Mouse (Mus musculus) embryonic facial prominence, embryonic 11.5 days (tissue): Measurements from ENCODE around the gene Sptlc2. TPM values are rescaled to one million over a fixed set of nuclear protein-coding genes. Genes with fewer than 3 reads are reported as not detected.

Experiments used
- ATAC-seq: fragments of 200-750 bp; cut with Nextera tagmentation; replicated peaks from 2 replicates; pipeline ENCODE4 v1.8.0; 2017; ENCODE audit warnings: low read depth; ENCODE audit not compliant: insufficient number of reproducible peaks, low FRiP score, low TSS enrichment
- DNase-seq: peaks from one replicate; pipeline ENCODE4 v3.0.0-alpha.2; 2015; ENCODE audit warnings: low spot score
- H3K27ac ChIP-seq: fragments of 300-500 bp; sonication (generic); replicated peaks from 2 replicates; pipeline ENCODE4 v1.5.1; 2014; ENCODE audit warnings: mild to moderate bottlenecking, low read depth, low read length, control low read depth
- H3K27me3 ChIP-seq: fragments of 300-500 bp; sonication (generic); 2 replicates; pipeline ENCODE4 v1.6.1; 2014; ENCODE audit warnings: mild to moderate bottlenecking, low read length, moderate library complexity, mixed read lengths; ENCODE audit not compliant: control insufficient read depth, insufficient read depth
- H3K36me3 ChIP-seq: fragments of 300-500 bp; sonication (generic); replicated peaks from 2 replicates; pipeline ENCODE4 v1.6.1; 2014; ENCODE audit warnings: low read depth, mild to moderate bottlenecking, low read length, moderate library complexity, mixed read lengths; ENCODE audit not compliant: control insufficient read depth, insufficient read depth
- H3K4me1 ChIP-seq: fragments of 300-500 bp; sonication (generic); 2 replicates; pipeline ENCODE4 v1.6.1; 2014; ENCODE audit warnings: low read length, mixed read lengths; ENCODE audit not compliant: control insufficient read depth, insufficient read depth
- H3K4me2 ChIP-seq: fragments of 300-500 bp; sonication (generic); 2 replicates; pipeline ENCODE4 v1.6.1; 2014; ENCODE audit warnings: low read depth, mild to moderate bottlenecking, control low read depth, low read length, moderate library complexity
- H3K4me3 ChIP-seq: fragments of 300-500 bp; sonication (generic); 2 replicates; pipeline ENCODE4 v1.5.1; 2014; ENCODE audit warnings: low read depth, low read length, control low read depth
- H3K9ac ChIP-seq: fragments of 300-500 bp; sonication (generic); replicated peaks from 2 replicates; pipeline ENCODE4 v1.6.1; 2014; ENCODE audit warnings: mild to moderate bottlenecking, control low read depth, low read length
- H3K9me3 ChIP-seq: fragments of 300-500 bp; sonication (generic); replicated peaks from 2 replicates; pipeline ENCODE4 v1.6.1; 2016; ENCODE audit warnings: mild to moderate bottlenecking, low read length, inconsistent platforms, mixed read lengths; ENCODE audit not compliant: control insufficient read depth
- WGBS: fragments of 180-500 bp; shearing (Covaris S2); extraction: QIAGEN DNeasy Blood & Tissue Kit; methylation state at CpG from one replicate; pipeline ENCODE4 v1.1.7; 2014; 5-methylcytosine and 5-hydroxymethylcytosine counted together
- polyA plus RNA-seq: library from polyadenylated mRNA; unstranded; fragments of >200 nt; fragmentation: Nextera tagmentation; extraction: Ambion mirVana; gene quantifications from 2 replicates; pipeline ENCODE4 v1.2.1, GENCODE M21; 2014

Gene Sptlc2
- 65.0 and 66.1 TPM in 2 replicates for polyA plus RNA-seq

DNA sequence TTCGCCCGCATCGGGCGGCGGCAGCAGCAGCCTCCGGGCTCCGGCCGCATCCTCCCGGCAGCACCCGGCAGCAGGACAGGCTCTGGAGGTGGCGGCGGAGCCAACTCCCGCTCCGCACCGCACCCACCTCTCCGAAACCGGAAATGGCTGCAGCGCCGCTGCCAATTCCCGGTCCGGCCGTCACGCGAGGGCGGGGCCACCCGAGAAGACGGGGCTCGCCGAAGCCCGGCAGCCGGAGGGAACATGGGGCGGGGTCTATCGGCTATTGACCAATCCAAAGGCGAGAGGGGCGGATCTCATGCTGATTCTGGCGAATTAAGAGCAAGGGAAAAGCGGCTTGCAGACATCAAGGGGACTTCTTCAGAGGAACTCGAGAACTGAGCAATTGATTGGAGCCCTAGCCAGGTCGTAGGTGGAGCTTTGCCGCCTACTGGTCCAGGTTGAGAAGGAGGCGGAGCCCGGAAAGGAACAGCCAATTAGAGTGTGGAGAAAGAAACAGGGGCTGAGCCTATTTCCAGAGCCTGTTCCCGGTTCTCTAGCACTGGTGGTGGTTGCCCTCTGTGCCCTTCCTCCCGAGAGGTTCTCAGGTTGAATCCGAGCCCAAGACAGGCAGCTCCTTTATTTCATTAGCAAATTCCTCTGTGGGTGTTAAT lies at the start of gene Sptlc2:
Sptlc2 (minus strand) TSS at position 234 of the 653 bp plus-strand sequence.
- no peaks in the 10 kb centered on the region for H3K4me1 ChIP-seq
- peak within 1 kb of the TSS; percentile 91 for H3K4me2 ChIP-seq
- WGBS: under 1% methylated on average over 45 of the region's 45 CpGs
- H3K27me3 ChIP-seq: no peaks in the 10 kb centered on the region
- no peaks in the 10 kb centered on the region for H3K9me3 ChIP-seq
- no peaks in the 10 kb centered on the region for H3K36me3 ChIP-seq
- DNase-seq (peak; percentile 100), ATAC-seq (peak; percentile 99)
- peak within 1 kb of the TSS; percentile 92 for H3K4me3 ChIP-seq
- H3K9ac ChIP-seq: peak within 1 kb of the TSS; percentile 86
- H3K27ac ChIP-seq: peak within 1 kb of the TSS; percentile 43; the same call in 1 of the 2 replicates

DNA sequence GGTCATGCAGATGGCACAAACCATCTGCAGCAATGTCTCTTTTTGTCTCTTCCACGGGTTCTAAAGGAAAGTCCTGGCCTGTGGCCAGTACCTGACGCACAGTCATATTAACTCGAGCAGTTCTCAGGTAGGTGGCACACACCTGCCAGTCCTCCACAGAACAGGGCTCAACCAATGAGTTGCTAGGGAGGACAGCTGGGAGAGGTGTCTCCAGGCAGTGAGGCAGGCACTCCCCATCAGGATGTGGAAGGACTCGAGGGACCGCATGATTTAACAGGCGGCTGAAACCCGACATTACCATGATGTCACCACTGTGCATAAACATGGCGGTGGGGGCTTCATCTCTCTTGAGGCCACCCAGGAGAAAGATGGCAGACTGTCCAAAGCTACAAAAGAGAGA lies 40.7 kb upstream of the Sptlc2 start:
- no peak for ATAC-seq
- 86% methylated on average over 8 of the region's 8 CpGs for WGBS
- Histone ChIP-seq H3K4me1 (no peaks in the 10 kb centered on the region), H3K9ac (no peak overlapping the region), H3K36me3 (peaks cover 15% of the 10 kb centered on the region), H3K4me2 (no peak overlapping the region), H3K4me3 (no peak overlapping the region), H3K9me3 (no peaks in the 10 kb centered on the region), H3K27ac (no peak overlapping the region), H3K27me3 (no peaks in the 10 kb centered on the region)
- no peak for DNase-seq

DNA sequence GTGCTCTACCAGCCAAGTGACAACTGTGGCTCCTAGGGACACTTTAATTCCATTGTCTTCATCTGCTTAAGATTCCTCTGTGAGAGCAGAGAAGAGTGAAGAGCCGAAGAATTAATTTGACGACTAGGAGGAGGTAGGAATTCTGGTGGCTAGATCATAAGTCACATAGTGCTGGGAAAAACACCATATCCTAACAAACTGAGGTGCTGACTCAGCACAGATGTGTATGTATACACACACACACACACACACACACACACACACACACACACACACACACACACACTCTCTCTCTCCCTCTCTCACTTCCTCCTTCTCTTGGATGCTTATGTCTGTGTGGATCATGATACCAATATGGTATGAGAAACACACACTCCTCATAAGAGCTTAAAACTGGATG lies 40.1 kb upstream of the Sptlc2 start:
- H3K27me3 ChIP-seq: no peaks in the 10 kb centered on the region
- 84% methylated on average over 2 of the region's 2 CpGs for WGBS
- no peak overlapping the region for H3K27ac ChIP-seq
- peaks cover 11% of the 10 kb centered on the region for H3K36me3 ChIP-seq
- H3K4me3 ChIP-seq: no peak overlapping the region
- ATAC-seq (no peak), DNase-seq (no peak)
- no peaks in the 10 kb centered on the region for H3K9me3 ChIP-seq
- no peak overlapping the region for H3K9ac ChIP-seq
- no peaks in the 10 kb centered on the region for H3K4me1 ChIP-seq
- no peak overlapping the region for H3K4me2 ChIP-seq

DNA sequence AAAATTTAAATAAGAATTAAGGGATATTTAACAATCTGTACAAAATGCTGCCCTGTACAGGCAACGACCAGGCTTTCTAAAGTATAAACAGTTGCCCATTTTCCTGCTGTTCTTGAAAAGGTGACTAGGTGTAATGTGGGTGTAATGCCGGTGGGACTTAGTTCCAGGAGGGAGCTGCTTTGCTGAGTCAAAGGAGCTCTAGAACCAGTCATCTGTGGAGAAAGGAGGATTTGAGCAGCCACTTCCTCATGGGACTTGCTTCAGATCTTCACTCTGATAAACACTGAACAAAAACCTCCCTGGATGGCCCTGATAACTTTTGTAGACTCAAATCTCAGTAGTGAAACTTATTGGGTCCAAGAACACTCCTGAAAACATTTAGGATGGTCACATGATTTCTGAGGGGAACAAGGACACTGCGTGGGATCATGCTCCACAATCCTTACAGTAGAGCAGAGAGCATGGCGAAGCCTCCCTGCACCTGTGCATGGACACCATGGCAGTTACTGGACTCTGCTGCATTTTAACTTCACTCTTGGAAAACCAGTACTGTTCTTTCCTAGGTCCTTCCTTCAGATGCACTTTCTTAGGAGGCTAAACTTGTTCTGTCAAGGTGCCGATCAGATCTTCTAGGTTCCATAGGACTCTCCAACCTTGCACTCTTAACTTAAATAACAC lies 38.3 kb upstream of the Sptlc2 start:
- Histone ChIP-seq H3K4me3 (no peak overlapping the region), H3K36me3 (peaks cover 11% of the 10 kb centered on the region), H3K9ac (no peak overlapping the region), H3K27ac (no peak overlapping the region), H3K4me1 (no peaks in the 10 kb centered on the region), H3K9me3 (no peaks in the 10 kb centered on the region), H3K4me2 (no peak overlapping the region), H3K27me3 (no peaks in the 10 kb centered on the region)
- ATAC-seq: no peak
- no peak for DNase-seq
- WGBS: 92% methylated on average over 5 of the region's 5 CpGs

DNA sequence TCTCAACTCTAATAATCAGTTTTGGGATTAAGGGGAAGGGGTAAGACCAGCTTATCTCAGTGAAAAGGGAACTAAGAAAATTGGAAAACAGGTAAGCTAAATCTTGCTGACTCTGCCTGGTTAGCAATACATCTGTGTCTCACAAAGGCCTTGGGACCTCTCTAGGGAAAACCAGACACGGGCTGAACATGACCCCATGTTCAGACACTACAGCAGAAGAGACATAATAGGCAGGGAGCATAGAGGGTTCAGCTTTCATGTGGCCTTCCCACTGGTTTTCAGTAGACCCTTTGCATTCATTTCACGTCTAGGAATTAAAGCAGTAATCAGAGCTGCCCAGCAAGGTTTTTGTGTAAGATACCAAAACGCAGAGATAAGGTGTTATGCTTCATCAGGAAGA lies 36.4 kb upstream of the Sptlc2 start:
- H3K4me2 ChIP-seq: no peak overlapping the region
- WGBS: 29% methylated on average over 3 of the region's 3 CpGs
- no peaks in the 10 kb centered on the region for H3K27me3 ChIP-seq
- H3K36me3 ChIP-seq: peaks cover 3% of the 10 kb centered on the region
- H3K9ac ChIP-seq: no peak overlapping the region
- no peaks in the 10 kb centered on the region for H3K9me3 ChIP-seq
- H3K4me1 ChIP-seq: no peaks in the 10 kb centered on the region
- no peak overlapping the region for H3K4me3 ChIP-seq
- no peak overlapping the region for H3K27ac ChIP-seq
- DNase-seq: no peak
- no peak for ATAC-seq

DNA sequence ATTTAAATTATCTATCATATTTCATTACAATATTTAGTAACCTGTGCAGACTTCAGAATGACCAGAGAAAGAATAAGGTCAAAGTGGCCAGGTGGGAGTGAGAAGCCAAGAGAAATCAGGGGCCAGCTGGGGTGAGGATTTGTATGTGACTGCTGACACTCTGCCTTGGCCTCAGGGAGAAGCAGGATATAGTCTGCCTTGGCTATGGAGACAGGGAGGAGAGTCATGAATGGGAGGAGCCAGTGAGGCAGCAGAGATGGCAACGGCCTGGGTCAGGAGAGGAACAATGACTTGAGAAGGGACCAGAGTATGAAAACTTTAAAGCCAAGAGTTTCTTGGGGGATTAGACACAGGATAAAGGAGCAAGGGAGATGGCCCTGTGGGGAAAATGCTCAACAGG lies 35.5 kb upstream of the Sptlc2 start:
- DNase-seq: no peak
- H3K27me3 ChIP-seq: no peaks in the 10 kb centered on the region

DNA sequence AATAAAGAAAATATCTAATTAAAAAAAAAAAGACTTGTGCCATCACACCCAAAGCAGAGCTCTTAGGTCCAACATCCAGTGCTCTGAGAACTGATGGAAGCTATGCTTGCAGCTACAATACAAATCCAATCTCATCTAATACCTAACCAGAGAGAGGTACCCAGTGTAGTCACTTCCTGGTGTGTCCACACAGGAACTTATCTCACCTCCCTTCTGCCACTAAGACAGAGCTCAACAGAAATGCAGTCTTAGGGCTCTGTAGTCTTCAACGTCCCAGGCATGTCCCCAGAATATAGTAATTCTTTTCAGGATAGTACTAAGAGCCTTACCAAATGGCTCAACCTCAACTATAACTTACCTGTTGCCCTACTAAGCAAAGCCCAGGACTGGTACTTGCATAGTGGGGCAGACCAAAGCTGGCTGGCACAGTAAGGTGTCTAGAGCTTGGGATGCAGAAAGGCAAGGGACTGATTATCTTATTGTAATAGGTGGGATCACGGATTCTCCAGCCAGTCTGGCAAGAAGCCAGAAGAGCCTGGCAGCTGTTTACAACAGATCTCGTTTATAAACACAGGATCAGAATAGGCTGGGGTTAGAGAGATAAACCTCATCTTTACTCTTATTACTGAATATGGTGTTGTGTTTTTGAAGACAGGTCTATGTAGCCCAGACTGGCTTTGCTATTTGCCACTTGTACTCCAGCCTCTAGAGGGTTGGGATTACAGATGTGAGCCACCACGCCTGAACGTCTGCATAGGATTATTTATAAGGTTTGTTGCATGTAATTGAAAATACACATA lies 33.8 kb upstream of the Sptlc2 start:
- Histone ChIP-seq H3K27ac (no peak overlapping the region), H3K4me1 (no peaks in the 10 kb centered on the region), H3K4me3 (no peak overlapping the region), H3K9me3 (no peaks in the 10 kb centered on the region), H3K36me3 (no peaks in the 10 kb centered on the region), H3K9ac (no peak overlapping the region), H3K27me3 (no peaks in the 10 kb centered on the region), H3K4me2 (no peak overlapping the region)
- WGBS: 90% methylated on average over 5 of the region's 5 CpGs
- ATAC-seq (no peak), DNase-seq (no peak)

More for the DNA sequence above, 35.5 kb upstream of the Sptlc2 start:
- Histone ChIP-seq H3K4me2 (no peak overlapping the region), H3K9ac (no peak overlapping the region), H3K36me3 (peaks cover 3% of the 10 kb centered on the region), H3K4me3 (no peak overlapping the region), H3K27ac (no peak overlapping the region), H3K4me1 (no peaks in the 10 kb centered on the region), H3K9me3 (no peaks in the 10 kb centered on the region)
- 41% methylated on average over 1 of the region's 1 CpGs for WGBS
- ATAC-seq: no peak
